Mouse (Mus musculus) spleen, postnatal 14 days (tissue): Measurements from ENCODE around the gene Cyfip1.

Source experiments
- DNase-seq, 2 experiments: peaks; one replicate each; pipeline ENCODE4 v3.0.0; 2021 to 2022; ENCODE audit warnings: low spot score in 2 of 2

The Cyfip1 gene

GRCm38 (mm10) chr7:55841445-55841844 lies at the start of gene Cyfip1:
Gene Cyfip1, plus strand, starts transcription at chr7:55841745.
- no peak for DNase-seq

- no peak for DNase-seq
These were observed 49.3 kb upstream of the Cyfip1 start for GRCm38 (mm10) chr7:55792280-55792679.

GRCm38 (mm10) chr7:55793236-55793951 lies 48.2 kb upstream of the Cyfip1 start:
- no peak for DNase-seq

GRCm38 (mm10) chr7:55793952-55794603 lies 47.5 kb upstream of the Cyfip1 start, which contains the start of gene Tubgcp5:
Gene Tubgcp5, plus strand, starts transcription at chr7:55794154.
- peak; percentile 91 to 95 for DNase-seq

GRCm38 (mm10) chr7:55799981-55800380 lies 41.6 kb upstream of the Cyfip1 start:
- DNase-seq, result no peak

- no peak for DNase-seq
These were observed 31.6 kb upstream of the Cyfip1 start for GRCm38 (mm10) chr7:55809967-55810366.

- DNase-seq, result no peak
These were observed 17.1 kb upstream of the Cyfip1 start for GRCm38 (mm10) chr7:55824468-55824867.

- no peak for DNase-seq
These were observed 14.0 kb upstream of the Cyfip1 start for GRCm38 (mm10) chr7:55827551-55827950.

GRCm38 (mm10) chr7:55836877-55837276 lies 4.7 kb upstream of the Cyfip1 start:
- DNase-seq, result no peak

GRCm38 (mm10) chr7:55841977-55842503 lies 495 bp downstream of the Cyfip1 start:
- peak; percentile 35 to 44 for DNase-seq

GRCm38 (mm10) chr7:55842504-55843152 lies 1.1 kb downstream of the Cyfip1 start:
- DNase-seq, result no peak

- DNase-seq, result no peak
These were observed 5.2 kb downstream of the Cyfip1 start for GRCm38 (mm10) chr7:55846606-55847312.

GRCm38 (mm10) chr7:55849948-55850571 lies 8.5 kb downstream of the Cyfip1 start:
- no peak for DNase-seq

- DNase-seq, result no peak
These were observed 11.2 kb downstream of the Cyfip1 start for GRCm38 (mm10) chr7:55852787-55853186.

GRCm38 (mm10) chr7:55855597-55855996 lies 14.1 kb downstream of the Cyfip1 start:
- no peak for DNase-seq

GRCm38 (mm10) chr7:55856741-55857140 lies 15.2 kb downstream of the Cyfip1 start:
- no peak for DNase-seq

GRCm38 (mm10) chr7:55857729-55858128 lies 16.2 kb downstream of the Cyfip1 start:
- DNase-seq, result no peak

- no peak for DNase-seq
These were observed 17.4 kb downstream of the Cyfip1 start for GRCm38 (mm10) chr7:55858836-55859517.

- DNase-seq, result no peak
These were observed 17.9 kb downstream of the Cyfip1 start for GRCm38 (mm10) chr7:55859518-55859872.

- no peak for DNase-seq
These were observed 18.4 kb downstream of the Cyfip1 start for GRCm38 (mm10) chr7:55859956-55860355.

GRCm38 (mm10) chr7:55861175-55861574 lies 19.6 kb downstream of the Cyfip1 start:
- DNase-seq, result no peak
